Mouse (Mus musculus): ENCODE measurements around the gene Gna13. TPM values are rescaled to one million over a fixed set of nuclear protein-coding genes. Genes with fewer than 3 reads are reported as not detected.

The Gna13 gene
- polyA plus RNA-seq, 1 experiment from 2014 or later: 24.2 TPM

DNA sequence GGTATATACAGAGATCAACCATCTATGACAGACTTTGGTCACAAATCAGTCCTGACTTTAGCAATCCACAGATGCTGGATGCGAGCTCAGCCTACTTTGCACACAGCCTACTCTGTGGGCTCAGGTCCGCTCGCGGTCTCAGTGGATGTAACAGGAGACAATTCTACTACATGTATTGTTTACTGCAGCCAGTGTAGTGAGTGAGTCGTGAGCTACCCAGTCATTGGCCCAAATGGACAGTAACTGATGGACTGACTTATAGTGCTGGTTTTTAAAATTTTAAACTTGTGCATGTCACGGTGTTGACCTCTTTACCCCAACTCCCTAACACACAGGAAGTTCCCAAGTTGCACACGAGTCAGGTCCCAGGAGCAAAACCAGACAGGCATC, 1.4 kb upstream of the Gna13 start:
- Histone ChIP-seq H3K4me1 (replicated peaks; ENCODE audit: control insufficient read depth, insufficient read depth, low read length) (0 out of 2 replicates have a peak, but pooled peaks cover 4% of the 10 kb centered on the region), H3K27ac (ENCODE audit: low read depth, low read length) (no peak overlapping the region), H3K36me3 (ENCODE audit: control insufficient read depth, insufficient read depth, low read length) (no peaks in the 10 kb centered on the region; the same call in 1 of the 2 replicates), H3K9ac (ENCODE audit: low read length) (no peak overlapping the region), H3K4me3 (ENCODE audit: low read depth, low read length) (peak overlapping the region; percentile 90; the same call in 1 of the 2 replicates), H3K4me2 (ENCODE audit: low read depth, low read length, severe bottlenecking) (no peak overlapping the region), H3K27me3 (ENCODE audit: control insufficient read depth, insufficient read depth, low read length) (no peaks in the 10 kb centered on the region), H3K9me3 (ENCODE audit: control insufficient read depth, low read length) (no peaks in the 10 kb centered on the region)
- no peak for DNase-seq (ENCODE audit: low spot score)
- WGBS: 78% methylated on average over 7 of the region's 7 CpGs
- no peak for ATAC-seq (replicated peaks; ENCODE audit: low FRiP score)

GRCm38 (mm10) chr11:109361631-109362462, 784 bp upstream of the Gna13 start:
- ATAC-seq (replicated peaks; ENCODE audit: low FRiP score) (peak; percentile 2; the same call in 1 of the 2 replicates), DNase-seq (ENCODE audit: low spot score) (peak; percentile 61)
- Histone ChIP-seq H3K27ac (ENCODE audit: low read depth, low read length) (0 out of 2 replicates have a peak overlapping the region, but pooled peaks have one; percentile 18), H3K27me3 (ENCODE audit: control insufficient read depth, insufficient read depth, low read length) (no peaks in the 10 kb centered on the region), H3K4me2 (ENCODE audit: low read depth, low read length, severe bottlenecking) (peak overlapping the region; percentile 80), H3K9me3 (ENCODE audit: control insufficient read depth, low read length) (no peaks in the 10 kb centered on the region), H3K36me3 (ENCODE audit: control insufficient read depth, insufficient read depth, low read length) (no peaks in the 10 kb centered on the region; the same call in 1 of the 2 replicates), H3K4me1 (replicated peaks; ENCODE audit: control insufficient read depth, insufficient read depth, low read length) (0 out of 2 replicates have a peak, but pooled peaks cover 4% of the 10 kb centered on the region), H3K9ac (ENCODE audit: low read length) (peak overlapping the region; percentile 65), H3K4me3 (ENCODE audit: low read depth, low read length) (peak overlapping the region; percentile 90)
- 7% methylated on average over 27 of the region's 27 CpGs for WGBS

GRCm38 (mm10) chr11:109363191-109364133, 831 bp downstream of the Gna13 start:
- H3K27ac ChIP-seq (ENCODE audit: low read depth, low read length): peak overlapping the region; percentile 81
- WGBS: 4% methylated on average over 53 of the region's 53 CpGs
- H3K27me3 ChIP-seq (ENCODE audit: control insufficient read depth, insufficient read depth, low read length): no peaks in the 10 kb centered on the region
- H3K9me3 ChIP-seq (ENCODE audit: control insufficient read depth, low read length): no peaks in the 10 kb centered on the region
- peaks cover 4% of the 10 kb centered on the region; the same call in 1 of the 2 replicates for H3K36me3 ChIP-seq (ENCODE audit: control insufficient read depth, insufficient read depth, low read length)
- peak overlapping the region; percentile 80 for H3K4me2 ChIP-seq (ENCODE audit: low read depth, low read length, severe bottlenecking)
- DNase-seq (ENCODE audit: low spot score) (no peak), ATAC-seq (replicated peaks; ENCODE audit: low FRiP score) (peak; percentile 47)
- H3K9ac ChIP-seq (ENCODE audit: low read length): peak overlapping the region; percentile 94
- peak overlapping the region; percentile 90 for H3K4me3 ChIP-seq (ENCODE audit: low read depth, low read length)
- 0 out of 2 replicates have a peak, but pooled peaks cover 3% of the 10 kb centered on the region for H3K4me1 ChIP-seq (replicated peaks; ENCODE audit: control insufficient read depth, insufficient read depth, low read length)

GRCm38 (mm10) chr11:109364337-109364736, 1.7 kb downstream of the Gna13 start:
- Histone ChIP-seq H3K9ac (ENCODE audit: low read length) (no peak overlapping the region), H3K9me3 (ENCODE audit: control insufficient read depth, low read length) (no peaks in the 10 kb centered on the region), H3K27me3 (ENCODE audit: control insufficient read depth, insufficient read depth, low read length) (no peaks in the 10 kb centered on the region), H3K36me3 (ENCODE audit: control insufficient read depth, insufficient read depth, low read length) (peaks cover 4% of the 10 kb centered on the region; the same call in 1 of the 2 replicates), H3K4me3 (ENCODE audit: low read depth, low read length) (no peak overlapping the region; the same call in 1 of the 2 replicates), H3K27ac (ENCODE audit: low read depth, low read length) (no peak overlapping the region), H3K4me1 (replicated peaks; ENCODE audit: control insufficient read depth, insufficient read depth, low read length) (no peaks in the 10 kb centered on the region), H3K4me2 (ENCODE audit: low read depth, low read length, severe bottlenecking) (peak overlapping the region; percentile 80)
- ATAC-seq (replicated peaks; ENCODE audit: low FRiP score) (no peak), DNase-seq (ENCODE audit: low spot score) (no peak)
- WGBS: 66% methylated on average over 2 of the region's 2 CpGs

DNA sequence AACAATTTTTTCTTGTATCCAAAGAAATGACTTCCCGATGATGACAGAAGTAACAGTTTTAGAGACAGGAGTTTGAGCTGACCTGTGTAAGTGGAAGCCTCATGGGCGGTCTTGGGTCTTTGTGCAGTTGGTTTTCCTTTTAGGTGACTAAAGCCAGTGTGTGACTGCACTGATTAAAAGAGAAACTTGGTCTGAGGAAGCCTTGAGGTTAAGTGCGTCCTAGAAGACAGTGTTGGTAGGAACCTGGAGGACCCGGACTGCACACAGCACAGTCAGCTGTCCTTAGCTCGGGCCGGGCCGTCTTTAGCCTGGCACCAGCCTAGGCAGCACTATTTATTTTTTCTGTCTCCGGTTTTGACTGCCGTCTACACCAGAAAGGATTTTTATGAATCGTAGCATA, 2.2 kb downstream of the Gna13 start:
- ATAC-seq (replicated peaks; ENCODE audit: low FRiP score): no peak
- Histone ChIP-seq H3K4me3 (ENCODE audit: low read depth, low read length) (no peak overlapping the region), H3K36me3 (ENCODE audit: control insufficient read depth, insufficient read depth, low read length) (peaks cover 4% of the 10 kb centered on the region; the same call in 1 of the 2 replicates), H3K9ac (ENCODE audit: low read length) (no peak overlapping the region), H3K4me1 (replicated peaks; ENCODE audit: control insufficient read depth, insufficient read depth, low read length) (no peaks in the 10 kb centered on the region), H3K9me3 (ENCODE audit: control insufficient read depth, low read length) (no peaks in the 10 kb centered on the region), H3K27me3 (ENCODE audit: control insufficient read depth, insufficient read depth, low read length) (no peaks in the 10 kb centered on the region), H3K4me2 (ENCODE audit: low read depth, low read length, severe bottlenecking) (no peak overlapping the region), H3K27ac (ENCODE audit: low read depth, low read length) (no peak overlapping the region)
- 89% methylated on average over 10 of the region's 10 CpGs for WGBS
- DNase-seq (ENCODE audit: low spot score): no peak

- H3K9ac ChIP-seq (ENCODE audit: low read length): no peak overlapping the region
- no peaks in the 10 kb centered on the region for H3K9me3 ChIP-seq (ENCODE audit: control insufficient read depth, low read length)
- DNase-seq (ENCODE audit: low spot score) (no peak), ATAC-seq (replicated peaks; ENCODE audit: low FRiP score) (no peak)
- no peak overlapping the region for H3K4me2 ChIP-seq (ENCODE audit: low read depth, low read length, severe bottlenecking)
- 95% methylated on average over 5 of the region's 5 CpGs for WGBS
- H3K27ac ChIP-seq (ENCODE audit: low read depth, low read length): no peak overlapping the region
- peaks cover 4% of the 10 kb centered on the region; the same call in 1 of the 2 replicates for H3K36me3 ChIP-seq (ENCODE audit: control insufficient read depth, insufficient read depth, low read length)
- no peak overlapping the region for H3K4me3 ChIP-seq (ENCODE audit: low read depth, low read length)
- no peaks in the 10 kb centered on the region for H3K27me3 ChIP-seq (ENCODE audit: control insufficient read depth, insufficient read depth, low read length)
- H3K4me1 ChIP-seq (replicated peaks; ENCODE audit: control insufficient read depth, insufficient read depth, low read length): no peaks in the 10 kb centered on the region
Observed at GRCm38 (mm10) chr11:109365818-109366217, 3.2 kb downstream of the Gna13 start.

- 90% methylated on average over 15 of the region's 15 CpGs for WGBS
- Histone ChIP-seq H3K4me3 (ENCODE audit: low read depth, low read length) (no peak overlapping the region), H3K4me2 (ENCODE audit: low read depth, low read length, severe bottlenecking) (no peak overlapping the region), H3K9ac (ENCODE audit: low read length) (no peak overlapping the region), H3K4me1 (replicated peaks; ENCODE audit: control insufficient read depth, insufficient read depth, low read length) (no peaks in the 10 kb centered on the region), H3K27ac (ENCODE audit: low read depth, low read length) (no peak overlapping the region), H3K36me3 (ENCODE audit: control insufficient read depth, insufficient read depth, low read length) (peaks cover 4% of the 10 kb centered on the region; the same call in 1 of the 2 replicates), H3K27me3 (ENCODE audit: control insufficient read depth, insufficient read depth, low read length) (no peaks in the 10 kb centered on the region), H3K9me3 (ENCODE audit: control insufficient read depth, low read length) (no peaks in the 10 kb centered on the region)
- ATAC-seq (replicated peaks; ENCODE audit: low FRiP score) (no peak), DNase-seq (ENCODE audit: low spot score) (no peak)
Observed at GRCm38 (mm10) chr11:109366802-109367579, 4.4 kb downstream of the Gna13 start.
